Mouse (Mus musculus) cerebellum, postnatal 10 days (tissue): ENCODE measurements around the gene Olfr1377.
A peak's percentile ranks its signal among the peaks of the same experiment; 100 is the strongest.
"Not testable (repeated sequence)": the region's sequence is repeated elsewhere in the genome, so short reads cannot be mapped to it uniquely, and the experiment has no call there.

Experiments used
- DNase-seq, 2 experiments: peaks; one replicate each; pipeline ENCODE4 v3.0.0; 2021; ENCODE audit warnings: mixed read lengths in 2 of 2

The Olfr1377 gene

GRCm38 (mm10) chr11:50981667-50982066 is at the start of gene Olfr1377:
Gene Olfr1377, plus strand, starts transcription at chr11:50981967.
- DNase-seq, result no peak

DNA sequence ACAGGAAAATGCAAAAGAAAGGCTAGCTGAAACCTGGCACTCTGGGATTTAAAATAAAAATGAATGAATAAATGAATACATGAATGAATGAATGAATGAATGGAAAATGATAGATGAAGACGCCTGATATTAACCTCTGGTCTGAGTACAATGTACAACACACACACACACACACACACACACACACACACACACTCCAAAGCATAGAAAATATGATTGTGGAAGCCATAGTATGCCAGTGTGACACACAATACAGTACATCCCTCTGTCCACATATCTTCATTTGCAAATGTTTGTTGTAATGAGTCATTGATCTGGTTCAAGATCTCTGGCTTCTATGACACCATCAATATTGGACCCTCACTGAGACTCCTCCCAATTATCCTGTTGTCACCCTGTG is 49.7 kb upstream of the Olfr1377 start:
- no peak for DNase-seq

- DNase-seq, result no peak
Observed at GRCm38 (mm10) chr11:50938435-50938834, 43.3 kb upstream of the Olfr1377 start.

DNA sequence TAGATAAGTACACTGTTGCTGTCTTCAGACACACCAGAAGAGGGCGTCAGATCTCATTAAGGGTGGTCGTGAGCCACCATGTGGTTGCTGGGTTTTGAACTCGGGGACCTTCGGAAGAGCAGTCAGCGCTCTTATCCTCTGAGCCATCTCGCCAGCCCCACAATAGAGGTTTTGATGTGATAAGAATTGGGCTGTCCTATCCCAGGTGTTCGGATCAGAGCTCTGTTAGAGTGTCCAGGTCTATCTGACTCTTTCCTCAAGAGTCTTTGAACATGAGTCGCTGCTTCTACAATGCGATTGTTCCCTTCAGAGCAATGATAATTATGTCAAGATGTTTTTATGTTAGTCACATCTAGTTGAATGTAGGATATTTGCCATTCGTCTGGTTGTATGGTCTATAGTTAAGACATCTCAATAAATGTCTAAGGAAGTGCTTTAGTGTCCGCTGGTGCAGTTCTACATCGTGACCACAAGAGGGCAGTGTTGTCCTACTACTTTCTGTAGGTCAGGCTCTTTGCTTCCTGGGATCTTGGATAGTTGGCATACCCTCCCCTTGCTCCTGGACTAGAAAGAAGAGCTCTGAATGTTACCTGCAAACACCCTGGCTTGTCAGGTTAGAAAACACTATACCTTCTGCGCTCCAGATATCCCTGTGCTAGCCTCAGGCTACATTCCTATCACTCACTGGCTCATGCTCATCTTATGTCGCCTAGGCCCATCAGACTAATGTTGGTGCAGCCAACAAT is 42.0 kb upstream of the Olfr1377 start:
- DNase-seq, result peak; percentile 66 to 80

- peak; percentile 58 to 59 for DNase-seq
Observed at GRCm38 (mm10) chr11:50942386-50942785, 39.4 kb upstream of the Olfr1377 start.

DNA sequence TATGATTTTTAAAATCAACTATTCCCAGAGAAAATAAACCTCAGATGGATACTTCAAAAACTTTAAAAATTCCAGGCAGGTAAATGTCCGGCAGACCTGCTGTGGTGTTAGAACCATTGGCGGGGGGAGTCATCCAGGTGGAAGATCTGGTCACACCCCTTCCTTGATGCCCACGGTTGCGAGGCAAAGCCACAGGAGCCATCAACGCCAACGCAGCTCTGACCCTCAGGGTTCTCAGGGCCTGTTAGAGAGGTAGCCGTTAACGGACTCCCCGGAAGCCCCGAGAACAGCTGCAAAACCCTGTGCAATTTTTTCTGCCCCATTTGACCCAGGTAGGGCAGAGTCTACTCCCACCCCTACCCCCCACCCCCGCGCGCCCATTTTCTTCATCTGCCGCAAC is 38.3 kb upstream of the Olfr1377 start, which contains the start of gene 4933414I15Rik:
TSS of gene 4933414I15Rik (minus strand) at position 260 of the 400 bp plus-strand sequence.
- DNase-seq, result no peak

DNA sequence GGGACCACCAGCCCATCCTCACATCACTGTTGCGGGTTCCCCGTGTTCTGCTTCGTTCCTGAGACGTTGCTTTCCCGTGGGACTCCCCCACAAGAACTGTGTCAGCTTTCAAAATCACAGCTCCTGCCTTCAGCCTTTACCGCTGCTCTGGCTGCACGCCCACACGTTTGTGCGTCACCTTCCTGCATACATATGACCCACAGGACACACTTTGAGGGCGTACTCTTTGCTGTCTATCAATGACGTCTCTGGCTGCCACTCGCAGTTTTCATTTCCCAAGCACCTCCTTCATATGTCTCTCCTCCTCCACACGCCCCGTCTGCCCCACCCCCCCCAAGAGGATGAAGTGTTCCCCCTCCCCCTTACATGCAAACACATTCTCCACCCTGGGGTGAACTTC is 29.5 kb upstream of the Olfr1377 start:
- DNase-seq, result no peak

DNA sequence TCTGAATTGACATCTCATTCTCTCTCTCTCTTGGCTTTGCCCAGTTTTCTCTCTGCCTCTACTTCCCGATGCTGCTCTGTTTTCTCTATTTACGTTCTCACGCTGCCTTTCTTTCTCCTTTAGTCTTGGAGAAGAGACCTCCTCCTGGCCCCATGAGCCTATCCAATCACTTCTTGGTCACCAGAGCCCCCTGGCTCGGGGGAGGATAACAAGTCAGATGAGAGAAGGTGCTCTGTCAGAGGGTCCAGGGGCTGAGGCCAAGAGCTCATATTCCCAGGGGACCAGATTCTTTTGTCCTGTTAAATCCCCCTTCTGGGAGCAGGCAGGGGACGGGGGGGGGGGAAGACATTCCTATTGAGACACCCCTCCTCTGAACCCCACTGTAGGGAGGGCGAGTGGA is 28.1 kb upstream of the Olfr1377 start, which contains the start of gene Prop1:
TSS of gene Prop1 (minus strand) at position 101 of the 400 bp plus-strand sequence.
- DNase-seq, result no peak

DNA sequence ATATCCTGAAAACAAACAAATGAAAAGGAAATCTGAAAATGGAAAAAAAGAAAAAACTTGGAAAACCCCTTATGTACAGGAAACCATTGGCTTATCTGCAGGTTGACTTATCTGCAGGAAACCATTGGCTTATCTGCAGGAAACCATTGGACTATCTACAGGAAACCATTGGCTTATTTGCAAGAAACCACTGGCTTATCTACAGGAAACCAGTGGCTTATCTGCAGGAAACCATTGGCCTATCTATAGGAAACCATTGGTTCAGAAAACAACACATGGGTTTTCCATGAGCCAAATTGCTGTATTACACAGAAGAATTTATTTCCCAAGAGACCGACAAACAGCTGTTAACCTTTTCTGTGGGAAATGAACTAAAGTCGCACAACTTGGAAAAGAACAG is 16.9 kb upstream of the Olfr1377 start:
- DNase-seq, result no peak

DNA sequence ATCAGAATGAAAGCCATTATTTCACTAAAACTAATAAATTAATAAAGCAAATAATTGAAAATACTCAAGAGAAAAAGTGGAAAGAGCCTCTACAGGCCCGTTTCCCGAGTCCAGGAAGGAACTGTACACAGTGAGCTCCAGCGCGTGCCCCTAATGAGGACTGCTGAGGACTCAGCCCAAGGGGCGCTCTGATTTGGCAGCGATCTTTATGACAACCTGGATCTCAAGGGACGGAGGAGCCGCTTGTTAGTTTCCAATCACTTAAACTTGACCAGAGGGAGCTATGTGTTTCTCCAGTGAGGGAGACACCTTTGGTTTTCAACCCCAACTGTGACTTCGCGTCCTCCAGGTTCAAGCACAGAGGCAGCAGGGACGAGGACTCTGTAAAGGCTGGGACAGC is 15.5 kb upstream of the Olfr1377 start, which contains the start of gene Olfr1378:
TSS of gene Olfr1378 (plus strand) at position 301 of the 400 bp plus-strand sequence.
- DNase-seq, result no peak

- peak; percentile 13 to 28 for DNase-seq
Observed at GRCm38 (mm10) chr11:50977216-50977615, 4.6 kb upstream of the Olfr1377 start.

DNA sequence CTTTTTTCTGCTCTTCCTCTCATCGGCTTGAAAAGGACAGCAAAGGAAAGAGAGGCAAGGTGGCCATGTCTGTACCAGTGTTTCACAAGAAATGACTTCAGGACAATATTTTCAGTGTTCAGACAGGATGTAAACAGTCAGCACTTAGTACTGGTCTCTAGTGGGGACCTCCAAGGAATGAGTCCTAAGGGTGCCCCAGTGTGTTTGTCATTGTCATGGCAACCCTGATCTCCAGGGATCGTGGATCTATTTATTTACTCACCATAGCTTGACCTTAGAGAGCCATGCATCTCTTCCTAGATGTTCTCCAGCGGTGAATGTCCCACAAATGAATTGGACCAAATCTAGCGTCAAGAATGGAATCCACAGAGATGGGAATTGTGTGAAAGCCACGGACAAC is 21.5 kb downstream of the Olfr1377 start, which contains the start of gene Olfr51:
TSS of gene Olfr51 (plus strand) at position 301 of the 400 bp plus-strand sequence.
- DNase-seq, result no peak

DNA sequence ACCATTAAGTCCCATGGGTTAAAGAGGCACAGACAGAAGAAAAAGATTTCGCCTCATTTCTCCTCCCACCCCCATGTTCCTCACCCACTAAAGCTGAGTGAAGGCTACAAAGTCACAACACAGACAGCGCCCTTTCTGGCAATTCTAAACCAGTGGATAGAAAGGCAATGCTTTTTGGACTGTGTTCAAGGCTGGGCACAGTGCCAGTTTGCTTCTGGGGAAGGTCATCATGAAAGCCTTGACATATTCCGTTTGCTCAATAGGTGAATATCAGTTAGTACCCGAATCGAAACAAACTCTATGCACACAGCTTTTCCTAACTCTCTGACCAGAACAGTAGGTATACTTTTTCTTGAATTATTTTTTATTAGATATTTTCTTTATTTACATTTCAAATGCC is 30.1 kb downstream of the Olfr1377 start:
- peak; percentile 67 to 72 for DNase-seq

GRCm38 (mm10) chr11:51013936-51014335 is 32.2 kb downstream of the Olfr1377 start, which contains the start of gene Olfr54:
Gene Olfr54, plus strand, starts transcription at chr11:51014236.
- DNase-seq, result no peak

GRCm38 (mm10) chr11:51016341-51016740 is 34.6 kb downstream of the Olfr1377 start:
- DNase-seq, result no peak

DNA sequence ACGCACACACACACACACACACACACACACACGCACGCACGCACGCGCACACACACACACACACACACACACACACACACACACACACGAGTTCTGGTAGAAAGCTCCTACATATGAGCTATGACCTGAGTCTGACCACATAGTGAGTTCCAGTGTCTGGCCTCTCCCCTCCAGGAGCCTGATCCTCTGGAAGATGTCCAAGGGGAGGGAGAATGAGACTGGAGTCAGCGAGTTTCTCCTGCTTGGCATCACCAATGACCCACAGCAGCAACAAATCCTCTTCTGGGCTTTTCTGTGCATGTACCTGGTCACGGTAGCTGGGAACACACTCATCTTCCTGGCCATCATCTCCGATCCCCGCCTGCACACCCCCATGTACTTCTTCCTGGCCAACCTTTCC is 45.0 kb downstream of the Olfr1377 start:
- DNase-seq, result not testable (repeated sequence)

DNA sequence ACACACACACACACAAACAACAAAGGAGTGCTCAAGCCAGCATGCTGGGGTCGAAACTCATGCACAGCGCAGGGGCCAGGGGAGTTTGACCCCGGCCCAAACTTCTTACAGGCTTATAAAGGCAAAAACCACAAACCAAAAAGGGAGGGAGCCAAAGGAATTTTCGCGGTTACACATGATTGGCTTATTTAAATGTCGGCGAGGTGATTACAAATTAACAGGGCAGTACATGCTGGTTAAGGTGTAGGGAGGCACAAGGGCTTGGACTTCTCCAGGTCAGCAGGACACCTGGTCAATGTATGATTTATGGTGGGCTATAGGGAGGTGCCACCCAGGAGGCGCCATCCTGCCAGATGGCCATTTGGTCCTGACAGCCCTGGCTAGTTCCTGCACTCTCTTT is 47.6 kb downstream of the Olfr1377 start:
- DNase-seq, result not testable (repeated sequence)

DNA sequence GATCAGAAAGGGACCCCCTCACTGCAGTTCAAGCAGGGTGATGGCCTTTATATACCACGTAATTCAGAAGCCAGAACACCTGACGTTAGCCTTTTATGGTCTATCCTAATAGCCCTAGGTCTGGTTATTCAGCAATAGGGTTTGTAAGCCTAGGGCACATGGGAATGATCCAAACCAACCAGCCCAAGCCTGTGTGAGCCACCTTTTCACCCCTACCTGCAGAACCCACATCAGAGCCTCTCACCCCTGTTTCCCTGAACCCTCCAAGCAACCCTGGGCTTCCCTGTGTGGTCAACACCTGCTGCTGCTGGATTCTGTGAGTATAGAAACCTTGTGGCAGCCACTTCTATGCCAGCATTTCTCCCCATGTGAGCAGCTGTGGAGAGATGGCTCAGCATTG is 48.5 kb downstream of the Olfr1377 start:
- DNase-seq, result no peak

DNA sequence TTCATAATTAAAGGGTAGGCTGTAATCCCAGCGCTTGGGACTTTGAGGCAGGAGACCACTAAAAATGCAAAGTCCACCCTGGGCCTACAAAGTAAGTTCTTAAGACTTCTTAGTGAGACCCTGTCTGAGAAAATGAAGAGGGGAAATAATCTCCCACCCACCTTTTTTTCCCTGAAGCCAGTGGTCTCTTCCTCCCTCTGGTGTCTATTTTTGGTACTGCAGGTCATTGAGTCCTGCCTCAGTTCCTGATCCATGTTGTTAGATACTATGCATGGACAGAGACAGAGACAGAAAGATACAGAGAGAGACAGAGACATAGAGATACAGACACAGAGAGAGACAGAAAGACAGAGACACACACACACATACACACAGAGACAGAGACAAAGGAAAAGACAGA is 51.1 kb downstream of the Olfr1377 start:
- peak; percentile 65 to 85 for DNase-seq

DNA sequence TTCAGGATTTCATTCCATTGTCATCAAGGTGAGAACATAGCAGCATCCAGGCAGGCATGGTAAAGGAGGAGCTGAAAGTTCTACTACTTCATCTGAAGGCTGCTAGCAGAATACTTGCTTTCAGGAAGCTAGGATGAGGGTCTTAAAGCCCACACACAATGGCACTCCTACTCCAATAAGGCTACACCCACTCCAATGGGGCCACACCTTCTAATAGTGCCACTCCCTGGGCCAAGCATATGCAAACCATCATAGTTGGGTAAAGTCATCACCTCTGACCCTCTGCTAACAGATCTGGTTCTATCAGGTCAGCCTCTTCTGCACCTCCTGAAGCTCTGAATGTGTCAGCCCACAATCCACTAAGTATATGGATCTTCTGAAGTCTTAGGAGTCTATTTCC is 52.4 kb downstream of the Olfr1377 start:
- DNase-seq, result not testable (repeated sequence)

- DNase-seq, result peak; percentile 54 to 56
Observed at GRCm38 (mm10) chr11:51035951-51036350, 54.2 kb downstream of the Olfr1377 start.
